Mouse (Mus musculus) c-Kit-positive CD71-positive TER-119-negative erythroid progenitor cells, embryonic 14.5 days (primary cell): ENCODE measurements around the gene Ctsg.
A peak's percentile ranks its signal among the peaks of the same experiment; 100 is the strongest.
"Not testable (repeated sequence)": the region's sequence is repeated elsewhere in the genome, so short reads cannot be mapped to it uniquely, and the experiment has no call there.

Source experiments
- DNase-seq: peaks from one replicate; pipeline ENCODE4 v3.0.0-alpha.2; 2013; ENCODE audit warnings: low read depth

Ctsg gene

DNA sequence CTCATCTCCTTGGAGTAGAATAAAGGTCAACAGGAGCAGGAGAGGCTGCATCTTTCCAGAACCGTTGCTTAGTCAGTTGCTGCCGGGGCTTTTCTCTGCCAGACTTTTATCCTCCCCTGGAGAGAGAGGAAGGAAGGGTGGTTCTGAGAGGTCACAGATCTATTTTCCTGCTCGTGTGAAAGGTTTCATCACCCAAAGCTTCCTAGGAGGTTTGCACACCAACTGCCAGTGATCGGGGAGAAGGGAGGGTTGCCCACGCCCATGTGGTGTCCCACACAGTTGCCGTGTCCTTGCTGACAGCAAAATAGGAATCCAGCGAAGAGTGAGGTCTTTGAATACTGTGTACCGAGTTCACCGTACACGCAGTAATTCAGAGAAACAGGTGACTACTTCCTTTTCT lies at the start of gene Ctsg:
TSS of gene Ctsg (minus strand) at position 189 of the 400 bp plus-strand sequence.
- DNase-seq = no peak

DNA sequence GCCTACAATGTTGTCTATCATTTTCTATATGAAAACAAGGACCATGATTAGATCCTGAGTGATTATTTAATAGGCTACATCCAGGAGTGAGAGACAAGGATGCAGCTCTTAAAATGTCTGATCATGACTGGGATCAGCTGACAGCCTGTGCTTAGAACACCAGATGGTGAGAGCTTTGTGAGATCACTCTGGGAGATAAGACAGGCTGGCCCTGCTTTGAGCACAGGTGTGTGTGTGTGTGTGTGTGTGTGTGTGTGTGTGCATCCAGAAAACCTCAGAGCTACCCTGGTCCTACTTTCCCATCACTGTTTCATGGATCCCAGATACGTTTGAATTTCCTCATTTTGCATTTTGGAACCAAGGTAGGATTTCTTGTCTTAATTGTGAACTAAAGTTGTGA lies 31.3 kb upstream of the Ctsg start:
- DNase-seq = not testable (repeated sequence)

DNA sequence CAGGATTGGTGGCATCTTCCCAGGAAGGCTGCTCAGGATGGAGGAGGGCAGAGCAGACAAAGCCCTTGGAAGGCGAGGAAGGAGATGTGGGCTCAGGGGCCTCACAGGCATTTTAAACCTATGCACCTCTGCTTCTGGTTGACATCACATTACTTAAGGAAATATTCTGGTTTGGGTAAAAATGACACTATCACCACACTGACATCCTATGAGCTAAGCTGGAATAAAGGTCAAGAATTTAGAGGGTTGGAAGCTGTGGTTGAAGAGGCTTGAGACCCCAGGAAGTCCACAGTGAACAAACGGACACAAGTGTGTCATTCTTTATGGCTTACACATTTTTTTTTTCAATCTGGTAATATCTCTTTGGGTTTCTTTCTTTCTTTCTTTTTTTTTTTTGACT lies 30.1 kb upstream of the Ctsg start, which contains the start of gene Gzmd:
TSS of gene Gzmd (minus strand) at position 101 of the 400 bp plus-strand sequence.
- DNase-seq = not testable (repeated sequence)

DNA sequence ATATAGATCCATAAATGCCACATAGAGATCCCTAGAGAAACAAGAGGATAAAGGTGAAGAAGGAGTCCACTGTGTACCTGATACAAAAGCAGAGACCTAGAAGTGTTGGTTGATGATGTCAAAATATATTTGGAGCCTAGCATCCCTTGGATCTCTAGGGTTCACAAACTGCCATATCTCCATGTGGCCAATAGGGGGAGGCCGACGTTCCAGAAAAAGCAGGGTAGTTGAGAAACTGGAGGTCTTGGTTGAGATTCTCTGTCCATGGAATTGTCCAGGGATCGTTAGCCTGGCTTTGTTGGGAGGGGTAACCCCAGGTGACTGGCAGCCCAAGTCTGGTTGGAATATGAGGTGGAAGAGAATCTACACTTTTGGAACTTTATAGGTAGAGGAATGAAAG lies 26.0 kb upstream of the Ctsg start:
- DNase-seq = no peak

DNA sequence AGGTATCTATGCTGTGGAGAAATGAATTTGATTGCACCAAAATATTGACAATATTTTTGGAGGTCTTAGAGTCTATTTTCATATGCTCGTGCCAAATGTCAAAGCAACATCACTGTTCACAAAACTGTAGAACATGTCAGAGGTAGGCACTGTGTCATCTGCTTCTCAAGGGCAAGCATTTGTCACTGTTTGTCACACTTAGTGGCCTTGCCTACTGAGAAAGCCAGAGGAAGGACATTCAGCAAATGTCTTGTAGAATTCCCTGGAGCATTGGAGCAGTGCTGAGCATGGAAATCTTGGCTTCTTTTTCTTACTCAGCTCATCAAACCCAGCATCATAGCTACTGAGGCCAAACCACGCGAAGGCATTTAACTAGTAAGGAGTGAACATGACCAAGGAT lies 21.1 kb upstream of the Ctsg start:
- DNase-seq = no peak

DNA sequence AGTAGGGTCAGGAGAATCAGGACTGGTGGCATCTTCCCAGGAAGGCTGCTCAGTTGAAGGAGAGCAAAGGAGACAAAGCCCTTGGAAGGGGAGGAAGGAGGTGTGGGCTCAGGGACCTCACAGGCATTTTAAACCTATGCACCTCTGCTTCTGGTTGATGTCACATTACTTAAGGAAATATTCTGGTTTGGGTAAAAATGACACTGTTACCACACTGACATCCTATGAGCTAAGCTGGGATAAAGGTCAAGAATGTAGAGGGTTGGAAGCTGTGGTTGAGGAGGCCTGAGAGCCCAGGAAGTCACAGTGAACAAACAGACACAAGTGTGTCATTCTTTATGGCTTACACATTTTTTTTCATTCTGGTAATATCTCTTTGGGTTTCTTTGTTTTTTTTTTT lies 18.2 kb upstream of the Ctsg start, which contains the start of gene Gzme:
TSS of gene Gzme (minus strand) at position 101 of the 400 bp plus-strand sequence.
- no peak for DNase-seq

DNA sequence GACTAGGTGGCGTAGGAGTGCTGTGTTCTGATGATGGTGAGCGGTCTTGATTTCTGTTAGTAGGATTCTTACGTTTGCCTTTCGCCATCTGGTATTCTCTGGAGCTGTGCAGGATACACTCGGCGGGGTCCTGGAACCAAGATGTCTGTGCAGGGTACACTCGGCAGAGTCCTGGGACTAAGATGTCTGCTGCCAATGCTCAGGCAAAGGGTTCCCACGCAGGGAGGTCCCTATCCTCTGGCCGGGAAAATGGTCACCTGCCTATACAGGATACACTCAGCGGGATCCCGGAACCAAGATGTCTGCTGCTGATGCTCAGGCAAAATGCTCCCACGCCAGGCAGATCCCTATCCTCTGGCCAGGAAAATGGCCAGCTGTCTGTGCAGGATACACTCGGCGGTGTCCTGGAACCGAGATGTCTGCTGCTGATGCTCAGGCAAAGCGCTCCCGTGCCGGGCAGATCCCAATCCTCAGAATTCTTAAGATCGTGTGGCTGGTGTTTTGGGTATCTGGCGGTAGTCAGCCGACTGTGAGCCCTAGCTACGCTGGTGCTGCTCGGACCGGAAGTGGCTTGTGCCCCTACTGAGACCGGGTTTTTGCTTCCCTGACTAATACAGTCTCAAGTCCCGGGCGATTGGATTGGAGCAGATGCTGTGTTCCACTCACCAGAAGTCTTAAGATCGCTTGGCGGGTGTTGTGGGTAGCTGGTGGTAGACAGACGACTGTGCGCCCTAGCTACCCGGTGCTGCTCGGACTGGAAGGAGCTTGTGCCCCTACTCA lies 13.3 kb upstream of the Ctsg start:
- DNase-seq = not testable (repeated sequence)

DNA sequence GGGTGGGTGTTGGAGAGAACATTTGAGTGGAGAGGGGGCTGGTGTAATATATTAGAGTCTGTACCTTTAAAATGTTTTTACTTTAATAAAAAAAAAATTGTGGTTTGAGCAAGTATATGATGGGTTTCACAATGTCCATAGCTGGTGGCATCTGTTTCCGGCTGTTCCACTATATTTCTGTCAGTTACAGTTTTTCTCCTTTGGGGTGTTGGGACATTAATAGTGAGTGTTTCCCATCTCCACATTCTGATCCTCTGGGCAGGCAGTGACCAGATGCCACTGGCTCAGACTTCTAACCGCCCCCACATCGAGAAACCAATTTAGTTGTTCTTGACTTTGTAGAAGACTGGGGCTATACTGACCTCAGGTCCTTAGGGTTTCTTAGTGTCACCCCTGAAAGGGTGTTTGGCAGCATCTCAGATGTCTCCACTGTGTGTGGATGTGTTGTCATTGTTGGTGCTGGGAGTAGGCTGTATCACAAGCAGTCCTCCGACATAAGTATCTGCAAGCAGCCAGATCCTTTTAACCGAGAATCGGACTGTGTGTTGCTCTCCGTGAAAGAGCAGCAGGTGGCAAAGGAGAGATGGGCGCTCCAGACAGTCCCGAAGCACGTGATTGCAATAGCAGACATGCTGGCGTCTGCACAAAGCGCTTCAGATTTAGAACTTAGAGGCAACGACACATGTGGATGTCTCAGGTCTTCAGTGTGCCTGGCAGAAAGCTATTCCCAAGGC lies 3.2 kb upstream of the Ctsg start:
- no peak for DNase-seq

DNA sequence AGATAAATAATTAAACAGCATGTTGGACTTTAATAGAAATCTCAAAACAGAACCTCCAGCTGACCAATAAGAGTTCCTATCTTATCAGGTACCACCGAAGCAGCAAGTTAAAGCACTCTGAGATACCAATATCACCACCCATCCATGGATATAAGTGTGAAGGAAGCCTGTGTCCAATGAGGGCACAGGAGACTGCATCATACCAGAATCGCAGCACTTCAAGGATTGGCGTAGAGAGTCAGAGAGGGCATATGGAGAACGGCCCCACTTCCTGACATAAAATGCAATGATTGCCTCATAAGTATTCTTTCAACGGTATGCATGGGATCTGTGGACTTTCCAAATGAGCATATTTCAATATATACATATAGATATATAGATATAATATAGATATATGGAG lies 2.6 kb upstream of the Ctsg start:
- no peak for DNase-seq

DNA sequence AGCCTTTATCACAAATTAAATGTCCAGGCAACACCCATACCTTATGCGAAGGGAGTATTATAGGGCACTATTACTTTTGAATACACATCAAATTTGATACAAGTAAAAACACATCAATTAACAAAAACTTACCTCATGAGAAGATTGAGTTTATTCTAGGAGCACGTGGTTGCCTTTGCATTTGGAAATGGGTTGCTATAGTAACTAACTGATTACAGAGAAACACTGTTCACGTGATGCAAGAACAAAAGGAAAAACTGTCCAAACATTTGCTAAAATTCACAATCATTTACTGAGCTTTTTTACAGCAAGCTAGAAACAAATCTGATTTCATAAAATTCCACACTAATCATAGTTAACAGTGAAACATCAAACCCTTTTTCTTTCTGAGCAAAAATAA lies 1.1 kb upstream of the Ctsg start:
- DNase-seq = no peak

DNA sequence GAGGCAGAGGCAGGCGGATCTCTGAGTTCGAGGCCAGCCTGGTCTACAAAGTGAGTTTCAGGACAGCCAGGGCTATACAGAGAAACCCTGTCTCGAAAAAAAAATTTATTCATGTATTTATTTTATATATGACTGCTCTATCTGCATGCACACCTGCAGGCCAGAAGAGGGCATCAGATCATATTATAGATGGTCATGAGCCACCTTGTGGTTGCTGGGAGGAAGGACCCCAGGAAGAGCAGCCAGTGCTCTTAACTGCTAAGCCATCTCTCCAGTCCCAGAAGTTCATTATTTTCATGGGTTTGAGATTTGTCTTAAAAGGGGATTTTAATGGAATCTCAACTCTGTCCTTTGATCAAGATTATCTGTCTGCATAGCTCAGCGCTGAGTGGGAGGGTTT lies 3.4 kb downstream of the Ctsg start:
- DNase-seq = peak; percentile 27

DNA sequence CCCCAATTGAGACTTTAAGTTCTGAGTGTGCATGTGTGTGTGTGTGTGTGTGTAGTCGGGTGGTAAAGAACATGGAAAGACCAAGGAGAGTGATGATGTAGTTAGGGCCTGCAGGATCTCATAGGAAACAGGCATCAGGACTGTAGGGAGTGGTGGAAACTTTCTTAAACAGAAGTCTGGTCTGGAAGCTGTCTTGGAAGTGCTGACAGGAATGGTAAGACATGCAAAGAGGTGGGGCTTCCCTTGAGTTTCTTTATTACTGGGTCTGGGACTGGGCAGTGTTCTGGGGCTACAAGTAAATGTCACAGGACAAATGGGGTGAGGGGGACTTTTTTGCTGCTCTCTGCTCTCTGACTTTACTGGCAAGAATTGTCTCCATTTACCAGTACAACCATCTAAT lies 4.8 kb downstream of the Ctsg start:
- no peak for DNase-seq

DNA sequence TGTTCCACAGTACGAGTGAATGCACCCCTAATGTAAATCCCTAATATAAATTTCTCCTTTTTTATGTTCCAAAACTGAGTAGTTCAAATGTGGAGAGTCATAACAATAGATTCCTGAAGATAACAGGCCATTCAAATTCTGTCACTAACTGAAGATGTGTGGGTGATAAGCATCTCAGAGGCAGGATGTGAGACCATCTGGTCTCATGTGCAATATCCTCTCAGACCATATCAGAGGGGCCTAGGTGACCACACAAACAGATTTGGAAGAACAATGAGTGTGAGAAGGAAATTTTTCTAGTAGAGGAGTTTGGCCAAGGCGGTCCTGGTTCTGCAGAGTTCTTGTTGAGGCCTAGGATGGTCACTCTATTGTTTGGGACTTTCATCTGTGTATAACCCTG lies 9.0 kb downstream of the Ctsg start:
- DNase-seq = no peak

DNA sequence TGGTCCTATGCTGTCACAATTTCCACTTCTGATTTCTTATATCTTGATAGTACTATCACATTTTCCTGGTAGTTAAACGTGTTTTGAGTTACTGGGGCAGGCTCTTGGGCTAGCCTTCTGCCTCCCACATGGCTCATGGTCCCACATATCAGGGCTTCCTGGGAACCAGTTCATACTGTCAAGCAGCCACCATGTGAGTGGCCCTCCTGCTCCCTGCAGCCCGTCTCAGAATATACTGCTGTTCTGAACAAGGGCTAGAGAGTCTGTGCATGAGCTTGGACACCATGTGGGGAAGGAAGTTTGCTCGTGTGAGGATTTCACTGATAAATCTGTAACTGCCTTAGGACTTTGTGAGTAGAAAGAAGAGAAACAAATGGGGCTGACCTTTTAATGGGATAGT lies 15.7 kb downstream of the Ctsg start:
- DNase-seq = no peak

DNA sequence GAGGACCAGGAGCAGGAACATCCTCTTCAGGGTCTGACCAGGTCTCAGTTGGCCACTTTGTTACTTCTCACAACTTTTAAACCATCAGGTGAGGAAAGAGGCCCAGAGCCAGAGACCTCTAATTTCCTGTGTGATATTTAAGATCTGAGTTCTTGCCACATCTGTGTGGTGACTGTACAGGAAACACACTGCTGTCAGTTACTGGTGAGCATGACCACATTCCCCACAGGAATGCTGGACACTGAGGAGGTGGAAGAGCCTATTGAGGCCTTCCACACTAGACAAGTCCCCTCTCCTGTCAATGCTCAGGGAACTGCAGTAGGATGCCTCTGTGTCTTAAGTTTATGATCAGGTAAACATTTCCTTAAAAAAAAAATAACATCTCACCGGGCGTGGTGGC lies 17.2 kb downstream of the Ctsg start, which contains the start of gene Mcpt8:
TSS of gene Mcpt8 (minus strand) at position 107 of the 400 bp plus-strand sequence.
- no peak for DNase-seq

DNA sequence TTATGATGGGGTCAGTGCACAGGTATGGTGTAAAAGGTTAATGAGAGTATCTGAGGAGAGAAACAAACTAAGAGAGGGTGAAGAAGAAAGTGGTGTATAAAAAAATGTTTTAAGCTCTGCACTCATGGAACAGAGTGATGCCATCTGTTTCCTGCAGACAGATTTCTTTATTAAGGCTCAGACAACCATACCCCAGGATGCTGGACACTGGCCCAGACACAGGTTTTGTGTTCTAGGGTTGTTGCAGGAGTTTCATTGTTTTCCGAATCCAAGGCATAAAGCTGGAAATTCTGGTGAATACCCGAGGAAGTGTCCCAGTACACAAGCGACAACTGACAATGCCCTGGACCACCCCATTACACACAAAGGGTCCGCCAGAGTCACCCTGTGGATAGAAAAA lies 20.4 kb downstream of the Ctsg start:
- DNase-seq = no peak

DNA sequence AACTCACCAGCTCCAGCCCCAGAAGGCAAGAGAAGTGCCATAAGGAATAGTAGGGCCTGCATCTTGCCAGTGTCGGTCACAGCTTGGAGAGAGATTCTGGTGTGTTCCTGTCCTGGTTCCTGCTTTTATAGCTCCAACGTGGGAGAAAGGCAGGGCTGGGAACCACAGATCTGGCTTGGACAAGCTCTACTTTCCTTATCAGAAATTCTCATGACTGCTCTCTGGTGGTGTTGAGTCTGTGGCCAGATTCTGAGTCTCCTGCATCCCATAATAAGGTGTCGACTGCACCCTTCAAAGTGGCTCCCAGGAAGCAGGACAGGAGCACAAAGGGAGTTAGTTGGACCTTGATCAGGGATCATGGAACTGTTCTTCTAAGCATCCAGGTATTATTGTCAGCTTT lies 40.2 kb downstream of the Ctsg start, which contains the start of gene Mcpt4:
TSS of gene Mcpt4 (minus strand) at position 101 of the 400 bp plus-strand sequence.
- not testable (repeated sequence) for DNase-seq

DNA sequence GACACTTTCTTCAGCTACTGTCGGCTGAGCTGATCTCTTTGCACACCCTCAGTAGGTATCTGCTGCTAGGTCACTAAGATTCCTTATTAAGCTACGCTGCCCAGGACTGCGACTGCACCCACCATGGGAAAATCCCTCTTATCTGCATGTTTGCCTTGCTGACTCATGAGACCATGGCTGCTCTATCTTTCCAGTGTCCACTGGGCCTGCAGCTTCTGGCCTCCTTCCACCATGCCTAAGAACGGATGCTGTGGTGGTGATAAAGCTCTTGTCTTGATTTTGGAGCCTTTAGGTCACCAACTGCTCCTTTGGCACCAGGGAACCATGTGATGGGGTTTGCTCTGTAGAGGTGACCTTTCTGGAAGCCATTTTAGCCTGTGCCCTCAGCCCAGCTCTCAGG lies 44.7 kb downstream of the Ctsg start:
- no peak for DNase-seq

DNA sequence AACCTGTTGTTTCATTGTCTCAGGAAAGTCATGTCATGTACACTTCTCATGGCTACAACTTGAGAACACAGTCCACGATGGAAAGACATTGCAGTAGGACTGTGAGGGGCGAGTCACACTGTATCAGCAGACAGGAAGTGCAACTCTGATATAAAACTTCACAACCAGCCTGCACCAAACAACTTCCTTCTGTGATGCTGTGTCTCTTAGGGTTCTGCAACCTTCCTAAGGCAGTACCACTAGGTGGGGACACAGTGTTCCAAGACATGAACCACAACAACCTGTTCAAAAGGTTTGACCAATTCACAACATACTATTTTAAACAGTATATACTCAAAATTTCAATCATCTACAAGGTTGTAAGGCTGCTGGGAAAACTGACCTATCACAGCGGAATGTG lies 47.0 kb downstream of the Ctsg start:
- DNase-seq = no peak
